Mouse (Mus musculus) gastrocnemius, adult 2 months (tissue): Measurements from ENCODE around the gene Polr2j. TPM values are rescaled to one million over a fixed set of nuclear protein-coding genes. Genes with fewer than 3 reads are reported as not detected.
"Not testable (repeated sequence)": the region's sequence is repeated elsewhere in the genome, so short reads cannot be mapped to it uniquely, and the experiment has no call there.

Source experiments
- DNase-seq: peaks from one replicate; pipeline ENCODE4 v3.0.0; 2022
- H3K27ac ChIP-seq: fragments of 200-600 bp; 2 replicates; pipeline ENCODE4 v1.8.1; 2022; ENCODE audit warnings: mild to moderate bottlenecking
- H3K4me3 ChIP-seq: fragments of 200-600 bp; 2 replicates; pipeline ENCODE4 v1.8.1; 2022; ENCODE audit warnings: mild to moderate bottlenecking, moderate library complexity
- CTCF ChIP-seq: fragments of 200-600 bp; IDR thresholded peaks from 2 replicates; pipeline ENCODE4 v1.8.1; 2022; ENCODE audit warnings: antibody characterized with exemption, mild to moderate bottlenecking, moderate library complexity
- intact Hi-C: fragments of 180-260 bp; cut with DNase I; formaldehyde crosslinking; loops from one replicate; pipeline ENCODE4 v1.15.1; 2025
- total RNA-seq, 2 experiments: library from RNA; stranded (reverse); gene quantifications; 2 replicates each; pipeline ENCODE4 v1.2.3; 2021

Gene Polr2j
- total RNA-seq, 2 experiments from 2014 or later: 62.9 to 69.6 TPM

DNA sequence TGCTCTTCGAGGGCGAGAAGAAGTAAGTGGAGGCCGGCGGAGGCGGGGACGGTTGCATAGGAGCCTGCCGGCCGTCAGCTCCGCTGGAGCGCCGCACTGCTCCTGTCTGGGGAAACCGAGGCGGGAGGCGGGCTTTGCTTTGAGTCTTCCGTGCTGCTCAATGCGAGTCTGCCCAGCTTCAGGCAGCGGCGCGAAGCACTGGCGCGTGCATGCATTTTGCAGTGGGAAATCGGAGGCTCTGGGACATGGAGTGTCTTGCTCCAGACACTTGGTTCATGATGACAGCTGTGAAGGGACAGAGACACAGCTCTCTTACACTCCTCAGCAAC lies 317 bp downstream of the Polr2j start:
- Histone ChIP-seq H3K27ac (peak overlapping the region; percentile 92), H3K4me3 (peak overlapping the region; percentile 100)
- DNase-seq: no peak
- intact Hi-C loops: no loop called here
- no peak for TF ChIP-seq CTCF

DNA sequence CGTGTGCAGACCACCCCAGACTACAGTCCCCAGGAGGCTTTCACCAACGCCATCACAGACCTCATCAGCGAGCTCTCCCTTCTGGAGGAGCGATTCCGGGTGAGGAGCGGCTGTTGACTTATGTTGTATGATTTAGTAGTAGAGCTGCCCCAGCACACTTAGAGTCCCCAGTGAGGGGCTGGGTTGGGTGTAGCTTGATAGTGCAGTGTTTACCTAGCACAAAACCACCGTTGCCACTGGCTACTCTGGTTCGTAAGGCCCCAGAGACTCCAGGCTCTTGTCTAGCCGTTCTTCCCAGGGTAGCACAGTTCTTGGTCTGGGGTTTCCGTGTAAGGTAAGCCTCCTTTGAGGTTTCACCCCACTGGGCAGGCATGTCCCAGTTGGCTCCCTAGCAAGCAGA lies 5.7 kb downstream of the Polr2j start:
- no peak for DNase-seq
- intact Hi-C loops: no loop called here
- Histone ChIP-seq H3K4me3 (no peak overlapping the region), H3K27ac (no peak overlapping the region)
- no peak for TF ChIP-seq CTCF

DNA sequence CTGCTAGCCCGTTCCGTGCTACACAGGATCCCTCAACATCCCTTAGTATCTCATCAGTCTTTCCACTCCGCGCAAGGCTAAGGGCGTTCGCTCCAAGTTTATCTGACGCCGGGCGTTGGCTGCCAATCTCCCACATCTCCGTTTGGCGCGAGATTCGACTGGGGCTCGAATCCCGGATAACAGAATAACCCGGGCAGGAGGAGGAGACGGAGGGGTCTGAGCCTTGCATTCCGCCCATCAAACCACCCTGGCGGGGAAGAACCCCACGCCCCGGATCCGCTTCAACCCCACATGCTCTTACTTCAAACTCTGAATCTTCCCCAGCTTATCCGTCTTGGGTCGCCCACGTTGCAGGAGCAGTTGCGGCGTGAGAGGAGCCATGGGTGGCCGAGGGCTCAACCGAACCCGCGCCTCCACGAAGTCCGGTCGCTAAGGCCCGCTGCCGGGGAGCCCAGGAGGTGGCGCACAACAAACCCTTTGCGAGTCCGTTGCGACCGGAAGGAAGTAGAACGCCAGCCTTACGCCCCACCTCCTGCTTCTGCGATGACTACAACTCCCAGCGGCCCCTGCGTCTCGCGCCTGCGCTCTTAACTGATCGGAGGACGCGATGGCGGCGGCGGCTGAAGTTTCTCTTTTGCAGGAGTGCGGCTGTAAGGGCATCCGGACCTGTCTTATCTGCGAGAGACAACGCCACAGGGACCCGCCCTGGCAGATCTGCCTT lies 19.3 kb downstream of the Polr2j start, which contains the start of the genes Lrwd1 and Alkbh4:
Gene Lrwd1, minus strand, starts transcription at position 504 of the 721 bp plus-strand sequence.
Gene Alkbh4, plus strand, starts transcription at position 576 of the 721 bp plus-strand sequence.
- peak within 1 kb of the TSS; percentile 91 for H3K27ac ChIP-seq
- intact Hi-C loops: loop anchor here (1.0 to 10.0 kb wide), 3 partner anchors 17 to 119 kb away; no protein-coding TSS in a partner anchor
- peak within 1 kb of the TSS; percentile 87 for H3K4me3 ChIP-seq
- peak; percentile 82 for TF ChIP-seq CTCF
- peak; percentile 98 for DNase-seq

DNA sequence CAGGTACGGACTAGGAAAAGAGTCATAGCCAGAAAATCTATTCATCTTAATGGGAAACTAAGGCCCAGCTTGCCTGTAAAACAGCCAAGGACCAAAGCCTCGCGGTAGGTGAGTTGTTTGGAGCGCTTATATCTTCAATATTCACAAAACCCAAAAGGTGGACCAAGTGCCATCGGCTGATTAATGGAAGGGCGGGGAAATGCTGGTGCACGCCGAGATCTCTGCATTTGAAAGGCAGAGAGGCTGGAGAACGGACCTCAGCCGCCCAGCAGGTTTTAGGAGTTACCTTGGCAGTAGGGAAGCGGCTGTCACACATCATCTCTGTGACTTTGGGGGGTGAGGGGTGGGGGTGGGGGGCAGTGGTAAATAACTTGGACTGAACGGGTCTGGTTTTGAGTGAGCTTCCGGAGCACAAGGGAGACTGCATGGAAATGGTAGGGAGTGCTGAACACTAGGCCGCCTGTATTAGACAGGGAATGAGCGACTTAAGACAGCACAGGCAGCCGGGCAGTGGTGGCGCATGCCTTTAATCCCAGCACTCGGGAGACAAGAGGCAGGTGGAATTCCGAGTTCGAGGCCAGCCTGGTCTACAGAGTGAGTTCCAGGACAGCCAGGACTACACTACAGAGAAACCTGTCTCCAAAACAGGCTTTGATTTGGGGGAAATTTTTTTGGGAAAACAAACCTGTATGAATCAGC lies 20.0 kb downstream of the Polr2j start:
- no peak for TF ChIP-seq CTCF
- intact Hi-C loops: loop anchor here (1.0 to 10.0 kb wide), 2 partner anchors 50 to 118 kb away; no protein-coding TSS in a partner anchor
- no peak for DNase-seq
- Histone ChIP-seq H3K4me3 (peak overlapping the region; percentile 87), H3K27ac (peak overlapping the region; percentile 91)

DNA sequence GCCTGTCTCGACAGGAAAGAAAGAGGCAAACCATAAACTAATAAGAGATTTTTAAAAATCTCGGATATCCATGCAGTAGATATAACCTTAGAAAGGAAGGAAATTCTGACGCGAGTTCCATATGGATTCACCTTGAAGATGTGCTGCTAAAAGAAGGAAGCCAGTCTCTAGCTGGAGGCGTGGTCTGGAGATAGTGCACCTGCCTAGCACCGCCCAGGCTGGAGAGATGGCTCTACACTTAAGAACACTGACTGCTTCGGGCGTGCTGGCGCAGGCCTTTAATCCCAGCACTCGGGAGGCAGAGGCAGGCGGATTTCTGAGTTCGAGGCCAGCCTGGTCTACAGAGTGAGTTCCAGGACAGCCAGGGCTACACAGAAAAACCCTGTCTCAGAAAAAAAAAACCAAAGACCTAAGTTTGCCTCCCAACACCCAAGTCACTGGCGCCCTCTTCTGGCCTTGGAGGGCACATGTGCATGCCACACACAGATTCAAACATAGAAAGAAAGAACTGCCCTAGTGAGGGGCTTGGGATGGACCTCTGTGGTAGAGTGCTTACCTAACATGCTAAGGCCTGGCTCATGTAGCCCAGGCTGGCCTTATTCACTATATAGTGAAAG lies 21.3 kb downstream of the Polr2j start:
- no peak overlapping the region for H3K4me3 ChIP-seq
- H3K27ac ChIP-seq: no peak overlapping the region
- peak; percentile 72 for TF ChIP-seq CTCF
- peak; percentile 59 for DNase-seq
- intact Hi-C loops: loop anchor here (10.0 kb wide), 1 partner anchor 117 kb away; no protein-coding TSS in a partner anchor

DNA sequence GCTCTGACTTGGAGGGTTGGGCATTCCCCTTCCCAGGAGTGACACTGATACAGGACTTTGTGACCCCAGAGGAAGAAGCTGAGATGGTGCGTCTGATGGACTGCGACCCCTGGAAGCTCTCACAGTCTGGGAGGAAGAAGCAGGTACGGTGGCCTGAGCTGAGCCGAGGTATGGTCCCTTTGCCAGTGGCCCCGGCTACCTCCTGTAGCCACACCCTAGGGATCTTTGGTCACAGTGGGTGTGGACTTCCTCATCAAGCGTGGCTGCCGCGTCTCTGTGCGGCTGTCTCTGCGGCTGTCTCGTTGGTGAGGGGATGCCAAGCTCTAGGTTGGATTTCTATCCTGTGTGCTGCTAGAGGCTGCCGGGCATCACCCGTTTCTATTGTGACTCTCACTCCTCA lies 23.0 kb downstream of the Polr2j start:
- TF ChIP-seq CTCF: no peak
- intact Hi-C loops: loop anchor here (10.0 kb wide), 1 partner anchor 115 kb away; no protein-coding TSS in a partner anchor
- no peak for DNase-seq
- Histone ChIP-seq H3K4me3 (no peak overlapping the region), H3K27ac (no peak overlapping the region)

DNA sequence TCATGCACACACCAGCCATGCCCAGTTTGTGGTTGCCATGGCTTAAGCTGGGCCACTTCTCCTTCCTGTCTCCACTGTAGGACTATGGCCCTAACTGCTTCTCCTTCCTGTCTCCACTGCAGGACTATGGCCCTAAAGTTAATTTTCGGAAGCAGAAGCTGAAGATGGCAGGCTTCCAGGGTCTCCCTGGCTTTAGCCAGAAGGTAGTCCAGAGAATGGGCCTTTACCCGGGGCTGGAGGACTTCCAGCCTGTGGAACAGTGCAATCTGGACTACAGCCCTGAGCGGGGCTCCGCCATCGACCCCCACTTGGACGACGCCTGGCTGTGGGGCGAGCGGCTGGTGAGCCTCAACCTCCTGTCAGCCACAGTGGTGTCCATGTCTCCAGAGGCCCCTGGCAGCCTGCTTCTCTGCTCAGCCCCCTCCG lies 23.6 kb downstream of the Polr2j start:
- H3K4me3 ChIP-seq: no peak overlapping the region
- TF ChIP-seq CTCF: no peak
- no peak overlapping the region for H3K27ac ChIP-seq
- no peak for DNase-seq
- intact Hi-C loops: no loop called here

DNA sequence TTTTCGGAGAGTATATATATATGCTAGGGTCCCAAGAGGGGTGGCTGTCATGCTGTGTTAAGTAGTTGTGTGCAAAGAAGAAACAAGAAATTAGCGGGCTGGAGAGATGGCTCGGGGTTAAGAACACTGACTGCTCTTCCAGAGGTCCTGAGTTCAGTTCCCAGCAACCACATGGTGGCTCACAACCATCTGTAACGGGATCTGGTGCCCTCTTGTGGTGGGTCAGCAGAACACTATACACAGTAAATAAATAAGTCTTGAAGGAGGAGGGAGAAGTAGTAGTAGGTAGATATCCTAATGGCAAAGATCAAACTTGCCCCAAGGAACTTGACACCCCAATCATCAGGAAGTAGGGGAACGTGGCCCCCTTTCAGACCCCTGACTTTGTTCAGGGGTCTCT lies 26.3 kb downstream of the Polr2j start:
- intact Hi-C loops: no loop called here
- no peak for DNase-seq
- Histone ChIP-seq H3K27ac (no peak overlapping the region), H3K4me3 (no peak overlapping the region)
- TF ChIP-seq CTCF: no peak

DNA sequence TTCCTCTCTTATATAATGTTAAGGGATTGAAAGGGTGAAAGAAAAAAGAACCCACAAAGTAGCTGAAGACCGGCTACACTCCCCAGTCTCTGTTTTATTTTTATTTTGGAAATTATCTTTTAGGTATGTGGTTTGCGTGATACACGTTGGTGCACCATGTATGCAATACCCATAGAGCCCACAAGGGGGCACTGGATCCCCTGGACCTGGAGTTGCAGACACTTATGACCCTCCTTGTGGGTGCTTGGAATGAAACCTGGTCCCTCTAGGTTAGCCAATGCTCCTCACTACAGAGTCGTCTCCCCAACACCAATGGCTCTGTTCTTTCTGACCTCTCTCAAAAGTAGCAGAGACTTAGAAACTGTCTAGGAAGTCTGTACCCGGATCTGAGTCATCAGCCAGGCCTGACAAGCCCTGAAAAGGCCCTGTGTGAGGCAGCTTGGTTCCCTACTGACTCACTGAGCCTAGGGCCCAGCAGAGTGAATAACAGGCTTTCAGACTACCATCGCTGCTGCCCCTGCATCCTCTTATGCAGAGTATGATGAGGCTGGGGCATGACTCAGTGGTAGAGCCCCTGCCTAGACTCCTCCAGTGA lies 26.8 kb downstream of the Polr2j start:
- Histone ChIP-seq H3K4me3 (no peak overlapping the region), H3K27ac (no peak overlapping the region)
- intact Hi-C loops: no loop called here
- TF ChIP-seq CTCF: peak; percentile 54
- DNase-seq: no peak

DNA sequence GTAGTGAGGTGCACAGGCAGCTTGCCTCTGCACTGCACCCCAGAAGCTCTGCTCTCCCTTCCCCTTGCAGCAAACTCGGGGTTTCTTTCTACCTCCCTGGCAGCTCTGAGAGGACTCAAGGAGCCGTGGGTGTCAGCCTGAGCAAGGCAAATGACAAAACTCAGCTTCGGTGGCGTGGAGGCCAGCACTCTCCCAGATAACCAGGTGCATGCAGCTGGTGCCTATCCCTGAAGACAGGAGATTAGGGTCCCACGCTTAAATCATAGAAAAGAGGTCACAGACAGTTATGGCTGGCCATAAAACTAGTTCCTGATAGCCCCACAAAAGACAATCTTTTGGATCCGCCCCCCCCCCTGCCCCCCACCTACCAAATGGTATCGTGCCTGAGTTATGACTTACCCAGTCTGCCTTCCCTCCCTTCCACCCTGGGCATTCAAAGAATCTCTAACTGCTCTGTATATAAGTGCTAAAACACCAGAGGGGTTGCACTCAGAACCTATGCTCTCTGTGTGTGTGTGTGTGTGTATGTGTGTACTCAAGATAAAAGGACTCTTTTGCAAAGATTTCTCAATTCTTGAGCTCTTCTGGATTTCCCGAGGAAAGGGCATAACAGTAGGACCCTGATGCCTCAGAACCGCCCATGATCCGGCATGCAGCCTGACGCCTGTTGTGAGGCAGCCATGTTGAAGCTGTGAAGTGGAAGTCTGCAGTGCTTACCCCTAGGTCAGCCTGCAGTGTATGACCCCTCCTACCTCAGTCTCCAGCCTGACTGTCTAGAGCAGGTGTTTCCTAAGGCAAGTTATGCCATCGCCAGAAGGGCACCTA lies 28.4 kb downstream of the Polr2j start:
- TF ChIP-seq CTCF: no peak
- DNase-seq: no peak
- intact Hi-C loops: loop anchor here (2.0 kb wide), 1 partner anchor 40 kb away; no protein-coding TSS in a partner anchor
- Histone ChIP-seq H3K4me3 (no peak overlapping the region), H3K27ac (no peak overlapping the region)

DNA sequence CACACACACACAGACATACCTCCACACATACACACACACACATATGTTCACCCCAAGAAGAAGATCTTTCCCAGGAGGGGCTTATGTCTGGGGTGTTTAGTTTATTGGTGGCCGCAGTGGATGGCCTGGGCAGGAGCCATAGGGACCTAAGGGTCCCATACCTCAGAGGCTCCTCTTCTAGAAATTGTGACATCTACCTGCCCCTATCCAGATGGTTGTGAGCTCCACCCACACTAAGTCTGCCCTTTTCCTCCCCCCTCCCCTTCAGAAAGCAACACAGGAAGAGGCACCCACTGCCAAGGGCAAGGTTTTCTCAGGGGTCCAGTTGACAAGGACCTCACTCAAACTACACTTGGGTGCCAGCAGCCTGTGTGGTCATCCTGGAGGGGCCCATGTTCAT lies 30.5 kb downstream of the Polr2j start:
- no peak for TF ChIP-seq CTCF
- intact Hi-C loops: no loop called here
- no peak for DNase-seq

DNA sequence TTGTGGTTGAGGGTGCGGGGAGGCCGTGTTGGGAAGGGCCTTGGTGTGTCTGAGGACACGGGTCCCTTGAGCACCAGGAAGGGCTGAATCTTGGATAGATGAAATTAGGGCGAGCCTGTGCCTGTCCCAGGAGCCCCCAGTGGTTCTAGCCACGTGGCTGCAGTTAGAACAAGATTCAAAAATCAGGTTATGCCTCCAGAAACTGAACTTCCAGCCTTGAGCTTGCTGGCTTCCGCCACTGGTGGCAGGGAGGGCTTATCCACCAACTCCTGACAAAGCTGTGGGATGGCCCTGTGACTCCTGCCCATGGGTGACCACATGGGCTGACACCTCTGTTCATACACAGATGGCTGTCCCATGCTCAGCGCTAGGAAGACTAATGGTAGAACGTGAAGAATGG lies 31.3 kb downstream of the Polr2j start:
- Histone ChIP-seq H3K27ac (no peak overlapping the region), H3K4me3 (no peak overlapping the region)
- intact Hi-C loops: no loop called here
- DNase-seq: peak; percentile 29
- no peak for TF ChIP-seq CTCF

More for the DNA sequence above, 30.5 kb downstream of the Polr2j start:
- no peak overlapping the region for H3K4me3 ChIP-seq
- H3K27ac ChIP-seq: no peak overlapping the region

DNA sequence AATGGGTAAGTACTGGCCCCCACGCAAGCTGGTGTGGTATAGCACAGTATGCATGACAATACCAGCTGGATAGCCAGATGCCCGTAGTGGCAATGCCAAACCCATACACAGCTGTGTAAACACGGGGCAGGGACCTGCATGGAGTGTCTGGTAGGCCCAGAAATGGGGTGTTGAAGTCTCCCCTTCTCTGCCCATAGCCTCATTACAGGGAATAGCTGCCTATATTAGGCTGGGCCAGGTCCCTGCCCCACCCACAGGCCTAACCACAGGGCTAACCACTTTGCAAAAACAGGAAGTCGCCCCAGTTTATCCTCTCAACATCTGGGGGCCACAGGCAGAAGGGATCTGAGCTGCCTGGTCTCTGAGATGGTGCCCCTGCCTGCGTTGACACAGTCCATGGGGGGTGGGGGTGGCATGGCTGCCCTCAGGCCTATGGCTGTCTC lies 32.7 kb downstream of the Polr2j start:
- H3K4me3 ChIP-seq, intact Hi-C loops, DNase-seq, H3K27ac ChIP-seq: not testable (repeated sequence)
